ENCODE assay signal across 11 mouse cellular contexts in genomic region chr15:84512626-84513296, GRCm38 (mm10). TPM values are rescaled to one million over a fixed set of nuclear protein-coding genes. Genes with fewer than 3 reads are reported as not detected.
A peak's percentile ranks its signal among the peaks of the same experiment; 100 is the strongest.
DNase-seq lines count a peak whose midpoint lies in the region; ATAC-seq and TF ChIP-seq lines count a peak whose summit lies in the region.
"Had no signal": no experiment of that assay in that cellular context is flagged by ENCODE, and none has a peak within 500 bp of the region (broad histone marks: within the 10 kb centered on the region; RNA-seq: fewer than 3 reads in every experiment).

No protein-coding gene starts in this region.

- H3K36me3 ChIP-seq in heart, embryonic 16.5 days (ENCODE audit: control insufficient read depth, insufficient read depth): no peaks in the 10 kb centered on the region
- no peaks in the 10 kb centered on the region for H3K36me3 ChIP-seq in heart, adult 2 months (ENCODE audit: control insufficient read depth, insufficient read depth, low read length)
- no peaks in the 10 kb centered on the region for H3K36me3 ChIP-seq in C2C12 (ENCODE audit: control insufficient read depth, insufficient read depth)
- H3K36me3 ChIP-seq: stomach, embryonic 15.5 days had no signal

- WGBS in heart, embryonic 16.5 days: 38% methylated on average over 5 of the region's 5 CpGs
- WGBS in heart, adult 2 months: 46% methylated on average over 5 of the region's 5 CpGs

- DNase-seq in heart, adult 2 months: no peak
- peak; percentile 62 for DNase-seq in kidney, adult 9 months
- no peak for DNase-seq in left cerebral cortex, adult 2 months (ENCODE audit: extremely low spot score in 1 of 2, low spot score in 2 of 2)
- DNase-seq in adipocyte (ENCODE audit: low spot score): no peak
- no peak for DNase-seq in gastrocnemius, adult 8-10 months (ENCODE audit: low spot score in 2 of 2)

- peaks cover 6% of the 10 kb centered on the region for H3K27me3 ChIP-seq in heart, embryonic 16.5 days (ENCODE audit: control insufficient read depth, insufficient read depth, low read length)
- no peaks in the 10 kb centered on the region for H3K27me3 ChIP-seq in heart, adult 2 months (ENCODE audit: control insufficient read depth, insufficient read depth, low read length)
- H3K27me3 ChIP-seq in C2C12 (ENCODE audit: control insufficient read depth, insufficient read depth, insufficient read length): peaks cover 21% of the 10 kb centered on the region
- H3K27me3 ChIP-seq: stomach, embryonic 15.5 days had no signal

- no peaks in the 10 kb centered on the region for H3K79me3 ChIP-seq in C2C12 (ENCODE audit: low read depth)

- no peak overlapping the region for H3ac ChIP-seq in C2C12 (ENCODE audit: control insufficient read depth, insufficient read length, low read depth)

- H3K79me2 ChIP-seq in heart, adult 2 months (replicated peaks; ENCODE audit: control insufficient read depth, insufficient read depth, low read length): no peaks in the 10 kb centered on the region
- no peaks in the 10 kb centered on the region for H3K79me2 ChIP-seq in C2C12 (ENCODE audit: control insufficient read depth, insufficient read depth)

- intact Hi-C loops in heart, adult 2 months (cut with DNase I): no loop called here
- intact Hi-C loops in left cerebral cortex, adult 2 months (cut with DNase I): no loop called here

- peak; percentile 30 for ATAC-seq in heart, embryonic 16.5 days (replicated peaks; ENCODE audit: extremely low read depth, insufficient read depth, low FRiP score)
- peak; percentile 71 for ATAC-seq in megakaryocyte progenitor cell, adult 5-6 weeks (replicated peaks; ENCODE audit: poor library complexity)
- ATAC-seq: inflammation-experienced regulatory T-cells, adult 6 months had no signal

- H3K4me1 ChIP-seq in heart, embryonic 16.5 days (ENCODE audit: control insufficient read depth, insufficient read depth, low read length): peaks cover 9% of the 10 kb centered on the region
- H3K4me1 ChIP-seq in heart, adult 2 months (ENCODE audit: control insufficient read depth, insufficient read depth, low read length): no peaks in the 10 kb centered on the region
- H3K4me1 ChIP-seq: stomach, embryonic 15.5 days had no signal

- peak overlapping the region; percentile 17; the same call in 1 of the 2 replicates for H3K27ac ChIP-seq in heart, embryonic 16.5 days (ENCODE audit: low read length)
- H3K27ac ChIP-seq in heart, adult 2 months: no peak overlapping the region
- no peak overlapping the region for H3K27ac ChIP-seq in left cerebral cortex, adult 2 months
- H3K27ac ChIP-seq: stomach, embryonic 15.5 days had no signal

- no peak for TF ChIP-seq EP300 in heart, adult 2 months (IDR thresholded peaks at IDR 0.05; ENCODE audit: insufficient read depth, low read depth, low read length)

- TF ChIP-seq CTCF in heart, adult 2 months (IDR thresholded peaks at IDR 0.05): no peak
- TF ChIP-seq CTCF in C2C12 (IDR thresholded peaks at IDR 0.05; ENCODE audit: control insufficient read depth, insufficient read depth, insufficient read length): no peak
- TF ChIP-seq CTCF in left cerebral cortex, adult 2 months (IDR thresholded peaks at IDR 0.05): no peak

- TF ChIP-seq POLR2A in heart, adult 2 months (IDR thresholded peaks at IDR 0.05; ENCODE audit: insufficient read depth, low read depth, low read length): no peak

- H3K4me3 ChIP-seq in heart, embryonic 16.5 days (ENCODE audit: low read length): no peak overlapping the region
- H3K4me3 ChIP-seq in heart, adult 2 months: no peak overlapping the region
- H3K4me3 ChIP-seq in C2C12 (ENCODE audit: insufficient read depth, poor library complexity, severe bottlenecking): no peak overlapping the region
- H3K4me3 ChIP-seq in left cerebral cortex, adult 2 months: no peak overlapping the region
- H3K4me3 ChIP-seq: stomach, embryonic 15.5 days had no signal

- H3K9me3 ChIP-seq in heart, embryonic 16.5 days (replicated peaks; ENCODE audit: control insufficient read depth, low read length): no peaks in the 10 kb centered on the region; the same call in 1 of the 2 replicates
- H3K9me3 ChIP-seq: stomach, embryonic 15.5 days had no signal

- H3K4me2 ChIP-seq in heart, embryonic 16.5 days (ENCODE audit: low read depth, low read length): no peak overlapping the region
- H3K4me2 ChIP-seq: stomach, embryonic 15.5 days had no signal

- no peak overlapping the region for H3K9ac ChIP-seq in heart, embryonic 16.5 days (ENCODE audit: low read length)
- H3K9ac ChIP-seq in heart, adult 2 months (ENCODE audit: low read depth, low read length): no peak overlapping the region
- H3K9ac ChIP-seq: stomach, embryonic 15.5 days had no signal

TF ChIP-seq in C2C12, 6 proteins besides CTCF, POLR2A, EP300 and RAD21:
- no peak for TF ChIP-seq FOSL1 (IDR thresholded peaks at IDR 0.05; ENCODE audit: insufficient read depth, low read length, poor library complexity, severe bottlenecking)
- no peak for TF ChIP-seq MYOG (IDR thresholded peaks at IDR 0.05; ENCODE audit: control insufficient read depth, extremely low read depth, insufficient read length)
- TF ChIP-seq CEBPB (IDR thresholded peaks at IDR 0.05; ENCODE audit: low read depth): peak; percentile 0
- TF ChIP-seq USF1 (IDR thresholded peaks at IDR 0.05; ENCODE audit: low read depth): no peak
- peak; percentile 88 for TF ChIP-seq MYOD1 (IDR thresholded peaks at IDR 0.05; ENCODE audit: control insufficient read depth, insufficient read length, low read depth)
- peak; percentile 36 for TF ChIP-seq MAX (IDR thresholded peaks at IDR 0.05)
TF ChIP-seq in C2C12: peak in this region for 3.

RNA-seq across cellular contexts. Expression of gene Rtl6, which starts 44.9 kb away (rescaled TPM):
- 9.7 and 9.9 TPM in 2 replicates for polyA plus RNA-seq in heart, embryonic 16.5 days (2015; fragmentation: Nextera tagmentation; extraction: Ambion mirVana)
- 1 to 10 TPM; 6.8 to 6.9 TPM for total RNA-seq in heart, adult 2 months (2021)
- 7.6 and 8.6 TPM in 2 replicates for polyA plus RNA-seq in heart, adult 2 months (2012; rRNA removed)
- 0.01 TPM for polyA plus RNA-seq in C2C12 (2012; fragmentation: generic; extraction: Trizol)
- total RNA-seq in megakaryocyte progenitor cell, adult 5-6 weeks (2015): 2.4 and 3.1 TPM in 2 replicates
- 3.0 and 3.2 TPM in 2 replicates for total RNA-seq in megakaryocyte progenitor cell, adult 5-6 weeks (2017)
- total RNA-seq in left cerebral cortex, adult 2 months (2021): 10 to 100 TPM; 52.7 to 53.7 TPM
- 1 to 10 TPM; 2.9 to 4.9 (median 3.7) TPM for total RNA-seq in gastrocnemius, adult 8-10 months (2022)
- total RNA-seq: MEL had no signal

Comparison
In these comparisons a context has a peak if more than half of its experiments do, and no peak if none do; other contexts are left out.
1. RNA of gene Rtl6, which starts 44.9 kb away (total RNA-seq): 52.7 to 53.7 TPM in left cerebral cortex, adult 2 months; 6.8 to 6.9 TPM in heart, adult 2 months, 2.9 to 4.9 TPM in gastrocnemius, adult 8-10 months and 2.4 to 3.2 TPM in megakaryocyte progenitor cell, adult 5-6 weeks; every median in the first group is over 4 times any median in the second.